8 mouse cellular contexts compared by ENCODE assay signal in genomic region chr8:78003888-78004543, GRCm38 (mm10).
A peak's percentile ranks its signal among the peaks of the same experiment; 100 is the strongest.
DNase-seq lines count a peak whose midpoint lies in the region; ATAC-seq and TF ChIP-seq lines count a peak whose summit lies in the region.

No protein-coding gene starts in this region.

- H3K27me3 ChIP-seq in heart, embryonic 12.5 days (replicated peaks): no peaks in the 10 kb centered on the region
- no peaks in the 10 kb centered on the region for H3K27me3 ChIP-seq in intestine, embryonic 15.5 days (replicated peaks)
- no peaks in the 10 kb centered on the region for H3K27me3 ChIP-seq in midbrain, embryonic 15.5 days (replicated peaks)
- H3K27me3 ChIP-seq in small intestine, adult 2 months (ENCODE audit: control insufficient read depth, insufficient read depth, low read length): no peaks in the 10 kb centered on the region

- H3K4me2 ChIP-seq in heart, embryonic 12.5 days: no peak overlapping the region
- no peak overlapping the region for H3K4me2 ChIP-seq in intestine, embryonic 15.5 days (replicated peaks)
- H3K4me2 ChIP-seq in midbrain, embryonic 15.5 days: no peak overlapping the region

- H3K9ac ChIP-seq in heart, embryonic 12.5 days: no peak overlapping the region
- no peak overlapping the region for H3K9ac ChIP-seq in intestine, embryonic 15.5 days
- H3K9ac ChIP-seq in midbrain, embryonic 15.5 days: no peak overlapping the region

- H3K4me1 ChIP-seq in heart, embryonic 12.5 days (replicated peaks): peaks cover 12% of the 10 kb centered on the region
- H3K4me1 ChIP-seq in intestine, embryonic 15.5 days (replicated peaks): 0 out of 2 replicates have a peak, but pooled peaks cover 3% of the 10 kb centered on the region
- H3K4me1 ChIP-seq in midbrain, embryonic 15.5 days: no peaks in the 10 kb centered on the region
- no peaks in the 10 kb centered on the region for H3K4me1 ChIP-seq in small intestine, adult 2 months (ENCODE audit: control insufficient read depth, insufficient read depth, insufficient read length, low read length)

- TF ChIP-seq CTCF in small intestine, adult 2 months (IDR thresholded peaks at IDR 0.05; ENCODE audit: extremely low read depth, insufficient read length, insufficient replicate concordance, low read depth, low read length): peak; percentile 73; the same call in 1 of the 2 replicates

- WGBS in heart, embryonic 12.5 days: 12% methylated on average over 10 of the region's 10 CpGs
- 13% methylated on average over 10 of the region's 10 CpGs for WGBS in intestine, embryonic 15.5 days
- WGBS in midbrain, embryonic 15.5 days: 16% methylated on average over 10 of the region's 10 CpGs
- WGBS in small intestine, adult 2 months: 11% methylated on average over 10 of the region's 10 CpGs

- H3K4me3 ChIP-seq in heart, embryonic 12.5 days: no peak overlapping the region
- H3K4me3 ChIP-seq in intestine, embryonic 15.5 days (replicated peaks): no peak overlapping the region
- H3K4me3 ChIP-seq in midbrain, embryonic 15.5 days: no peak overlapping the region
- H3K4me3 ChIP-seq in small intestine, adult 2 months (ENCODE audit: low read depth, low read length): no peak overlapping the region

- peak; percentile 61 to 80 for DNase-seq in heart, adult 18-20 months
- DNase-seq in cerebellum, adult 8-10 months: peak; percentile 39
- peak; percentile 32 to 66 for DNase-seq in frontal cortex, postnatal 14 days (ENCODE audit: low spot score in 2 of 2)
- DNase-seq in left cerebral cortex, adult 9 months (ENCODE audit: low spot score in 2 of 2): peak; percentile 6 to 74

- H3K36me3 ChIP-seq in heart, embryonic 12.5 days: no peaks in the 10 kb centered on the region
- no peaks in the 10 kb centered on the region for H3K36me3 ChIP-seq in intestine, embryonic 15.5 days
- H3K36me3 ChIP-seq in midbrain, embryonic 15.5 days (replicated peaks): no peaks in the 10 kb centered on the region
- H3K36me3 ChIP-seq in small intestine, adult 2 months (ENCODE audit: control insufficient read depth, insufficient read depth, low read length): no peaks in the 10 kb centered on the region

- no peak for TF ChIP-seq POLR2A in small intestine, adult 2 months (IDR thresholded peaks at IDR 0.05; ENCODE audit: low read depth, low read length)

- no peak overlapping the region for H3K27ac ChIP-seq in heart, embryonic 12.5 days (ENCODE audit: poor library complexity, severe bottlenecking)
- no peak overlapping the region for H3K27ac ChIP-seq in intestine, embryonic 15.5 days
- H3K27ac ChIP-seq in midbrain, embryonic 15.5 days: no peak overlapping the region
- H3K27ac ChIP-seq in small intestine, adult 2 months (ENCODE audit: insufficient read depth, low read depth, low read length): no peak overlapping the region

- ATAC-seq in heart, embryonic 12.5 days (ENCODE audit: insufficient number of reproducible peaks, low FRiP score): no peak
- 0 out of 2 replicates have a peak, but pooled peaks have one; percentile 61 for ATAC-seq in intestine, embryonic 15.5 days
- ATAC-seq in midbrain, embryonic 15.5 days (replicated peaks): peak; percentile 84

- no peaks in the 10 kb centered on the region for H3K9me3 ChIP-seq in heart, embryonic 12.5 days (replicated peaks)
- H3K9me3 ChIP-seq in intestine, embryonic 15.5 days: no peaks in the 10 kb centered on the region
- H3K9me3 ChIP-seq in midbrain, embryonic 15.5 days: no peaks in the 10 kb centered on the region
